Mouse (Mus musculus): Measurements from ENCODE around the gene Pcnx4.
"Not testable (repeated sequence)": the region's sequence is repeated elsewhere in the genome, so short reads cannot be mapped to it uniquely, and the experiment has no call there.

Pcnx4 gene

DNA sequence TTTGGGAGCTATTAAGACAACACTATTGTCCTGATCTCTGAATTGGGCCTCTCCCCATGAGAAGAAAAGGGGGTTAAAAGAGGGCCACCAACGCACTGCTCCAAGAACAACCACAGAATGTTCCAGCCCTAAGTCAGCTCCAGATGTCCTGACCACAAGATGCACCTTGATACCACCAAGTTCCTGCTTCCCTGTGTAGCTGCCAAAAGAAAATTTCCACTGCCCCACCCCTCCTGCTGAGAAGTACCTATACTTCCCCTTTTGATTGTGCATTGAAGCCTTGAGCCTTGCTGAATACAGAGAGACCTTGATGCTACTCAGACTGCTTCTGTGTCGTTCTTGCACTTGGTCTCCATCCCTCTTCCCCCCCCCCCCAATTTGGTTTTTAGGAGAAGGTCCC, 62.5 kb downstream of the Pcnx4 start:
- not testable (repeated sequence) for DNase-seq (ENCODE audit: low spot score)

DNA sequence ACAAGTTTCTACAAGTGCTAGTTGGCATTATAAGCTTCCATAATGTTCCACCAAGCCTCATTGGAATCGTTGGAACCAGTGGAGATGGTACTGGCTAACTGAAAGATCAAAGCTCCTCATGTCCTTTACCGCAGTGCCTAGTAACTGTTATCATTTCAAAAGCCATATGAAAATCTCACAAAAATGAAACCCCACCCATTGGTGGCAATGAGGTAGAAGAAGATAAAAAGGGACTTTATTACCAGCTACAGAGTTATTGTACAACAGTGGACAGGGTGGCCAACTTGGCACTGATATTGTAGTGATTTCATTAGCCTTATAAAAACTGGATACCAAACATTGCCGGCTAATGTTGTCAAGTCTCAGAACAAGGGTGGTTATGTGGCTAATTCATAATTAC, 75.9 kb downstream of the Pcnx4 start:
- no peak for DNase-seq (ENCODE audit: low spot score)

DNA sequence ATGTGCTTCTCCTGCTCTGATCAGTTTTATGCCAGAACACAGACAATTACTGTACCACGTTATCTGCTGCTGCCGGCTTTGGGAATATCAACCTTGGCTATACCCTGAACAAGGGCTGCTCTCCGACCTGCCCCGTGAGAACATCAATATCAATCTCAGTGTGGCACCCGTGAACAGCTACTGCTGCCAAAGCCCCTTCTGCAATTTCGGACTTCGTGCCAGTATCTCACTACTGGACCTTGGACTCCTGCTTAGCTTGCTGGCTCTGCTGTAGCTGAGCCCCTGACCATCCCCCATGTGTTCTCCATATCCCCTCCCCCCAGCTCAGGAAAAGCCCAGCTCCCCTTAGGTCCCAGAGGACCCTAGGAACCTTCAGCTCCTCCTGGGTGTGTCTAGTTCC, 84.7 kb downstream of the Pcnx4 start:
- DNase-seq (ENCODE audit: low spot score) = no peak

DNA sequence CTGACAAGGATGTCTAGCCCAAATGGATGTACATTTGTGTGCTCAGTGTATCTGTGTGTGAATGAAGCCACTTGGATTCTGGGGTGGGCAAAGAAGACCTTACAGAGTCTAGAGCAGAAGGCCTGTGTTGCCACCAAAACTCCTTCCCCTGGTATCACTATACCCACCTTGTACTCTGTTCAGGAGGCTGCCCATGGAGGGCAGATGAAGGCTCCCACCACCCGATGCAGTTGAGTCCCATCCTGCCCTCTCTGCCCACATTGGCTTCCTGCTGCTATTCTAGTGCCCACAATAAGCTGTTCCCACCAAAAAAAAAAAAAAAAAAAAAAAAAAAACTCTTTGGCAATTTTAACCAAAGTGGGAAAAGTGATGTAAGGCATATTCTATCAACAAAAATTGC, 85.3 kb downstream of the Pcnx4 start:
- no peak for DNase-seq (ENCODE audit: low spot score)

DNA sequence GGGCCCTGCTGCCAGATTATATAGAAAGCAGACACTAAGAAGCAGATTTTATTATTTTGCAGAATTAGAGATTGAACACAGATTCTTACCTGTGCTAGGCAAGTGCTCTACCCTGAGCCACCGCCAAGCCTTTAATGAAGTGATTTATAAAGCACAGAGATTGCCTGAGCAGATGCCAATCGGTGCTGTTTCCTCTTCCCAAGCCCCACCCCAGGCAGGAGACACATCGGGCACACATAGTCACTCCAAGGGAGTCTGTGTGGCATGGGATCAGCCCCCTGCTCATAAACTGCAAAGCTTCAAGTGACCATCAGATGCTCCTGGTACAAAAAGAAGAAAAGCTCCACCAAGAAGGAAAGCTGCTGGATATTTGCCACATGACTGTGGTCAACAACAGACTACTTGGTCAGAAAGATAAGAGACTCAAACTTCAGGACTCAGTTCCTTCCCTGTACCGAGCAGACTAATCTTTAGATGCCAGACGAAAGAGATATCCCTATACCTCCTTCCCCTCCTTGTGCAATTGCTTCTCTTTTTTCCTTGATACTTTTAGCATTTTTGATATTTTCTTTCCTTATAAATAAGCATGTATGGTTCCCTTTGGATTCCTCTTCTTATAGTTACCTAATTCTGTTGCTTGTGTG, 86.8 kb downstream of the Pcnx4 start:
- DNase-seq (ENCODE audit: low spot score) = no peak

DNA sequence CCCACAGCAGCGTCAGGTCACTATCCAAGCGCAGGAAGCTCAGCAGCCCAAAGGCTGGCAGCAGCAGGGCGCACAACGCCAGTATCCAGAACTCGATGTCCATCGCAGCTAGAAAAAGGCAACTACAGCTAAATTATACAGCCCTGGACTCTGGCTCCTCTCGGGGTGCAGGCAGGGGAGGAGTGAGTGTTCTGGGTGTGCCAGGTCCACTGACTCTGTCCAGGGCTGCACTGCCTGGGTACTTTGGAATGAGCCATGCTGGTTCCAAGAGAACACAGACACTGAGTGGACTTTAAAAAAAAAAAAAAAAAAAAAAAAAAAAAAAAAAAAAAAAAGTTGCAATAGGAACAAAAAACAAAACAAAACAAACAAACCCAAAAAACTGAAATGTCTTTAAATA, 92.6 kb downstream of the Pcnx4 start:
- no peak for DNase-seq (ENCODE audit: low spot score)

All from testis, postnatal 14 days (tissue).